Mouse (Mus musculus) heart, embryonic 10.5 days (tissue): ENCODE data around the gene Pm20d1. TPM values are rescaled to one million over a fixed set of nuclear protein-coding genes. Genes with fewer than 3 reads are reported as not detected.

ENCODE experiments used
- DNase-seq: peaks from one replicate; pipeline ENCODE4 v3.0.0-alpha.2; 2017; ENCODE audit warnings: low spot score
- H3K27ac ChIP-seq: fragments of 300-500 bp; sonication (generic); 2 replicates; pipeline ENCODE4 v1.5.1; 2016; ENCODE audit warnings: mild to moderate bottlenecking
- H3K27me3 ChIP-seq: fragments of 300-500 bp; sonication (generic); 2 replicates; pipeline ENCODE4 v1.6.1; 2016; ENCODE audit warnings: mild to moderate bottlenecking; ENCODE audit not compliant: poor library complexity, insufficient read depth, severe bottlenecking
- H3K36me3 ChIP-seq: fragments of 300-500 bp; sonication (generic); 2 replicates; pipeline ENCODE4 v1.6.1; 2016; ENCODE audit warnings: mild to moderate bottlenecking, moderate library complexity
- H3K4me1 ChIP-seq: fragments of 300-500 bp; sonication (generic); 2 replicates; pipeline ENCODE4 v1.6.1; 2016; ENCODE audit warnings: mild to moderate bottlenecking
- H3K4me3 ChIP-seq: fragments of 300-500 bp; sonication (generic); 2 replicates; pipeline ENCODE4 v1.5.1; 2016; ENCODE audit warnings: mild to moderate bottlenecking, moderate library complexity
- H3K9me3 ChIP-seq: fragments of 300-500 bp; sonication (generic); 2 replicates; pipeline ENCODE4 v1.6.1; 2016; ENCODE audit warnings: mild to moderate bottlenecking, moderate library complexity
- WGBS: fragments of 180-500 bp; shearing (Covaris S2); methylation state at CpG from one replicate; pipeline ENCODE4 v1.1.7; 2016; 5-methylcytosine and 5-hydroxymethylcytosine counted together
- polyA plus RNA-seq: library from polyadenylated mRNA; unstranded; fragments of >200 nt; fragmentation: Nextera tagmentation; extraction: Ambion mirVana; gene quantifications from 2 replicates; pipeline ENCODE4 v1.2.1, GENCODE M21; 2016

The Pm20d1 gene
- polyA plus RNA-seq, 1 experiment from 2014 or later = 2.1 TPM

- H3K36me3 ChIP-seq = no peaks in the 10 kb centered on the region
- H3K9me3 ChIP-seq = no peaks in the 10 kb centered on the region
- 97% methylated on average over 1 of the region's 1 CpGs for WGBS
- no peak overlapping the region for H3K4me3 ChIP-seq
- H3K27ac ChIP-seq = no peak overlapping the region
- no peak for DNase-seq
- H3K4me1 ChIP-seq = peaks cover 8% of the 10 kb centered on the region
- peaks cover 4% of the 10 kb centered on the region; the same call in 1 of the 2 replicates for H3K27me3 ChIP-seq
Measured at GRCm38 (mm10) chr1:131822856-131823492, 25.8 kb downstream of the Pm20d1 start.

DNA sequence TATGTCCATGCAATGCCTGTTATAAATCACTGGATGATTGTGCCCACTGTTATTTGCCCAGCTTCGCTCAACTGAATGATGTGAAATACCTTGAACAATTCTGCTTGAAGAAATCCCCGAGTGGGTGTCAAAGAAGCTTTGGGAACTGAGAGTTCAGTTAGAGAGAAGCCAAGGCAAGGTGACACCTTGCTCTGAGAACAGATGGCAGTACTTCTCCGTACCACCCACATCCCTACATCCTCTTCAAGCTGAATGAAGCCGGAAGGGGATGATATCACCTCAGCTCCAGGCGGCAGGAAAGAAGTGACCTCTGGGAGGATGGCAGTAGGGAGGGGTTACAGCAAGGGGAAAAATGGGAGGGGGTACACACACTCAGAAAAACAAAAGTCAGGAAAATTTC, 26.4 kb downstream of the Pm20d1 start:
- Histone ChIP-seq H3K4me3 (no peak overlapping the region), H3K36me3 (no peaks in the 10 kb centered on the region), H3K27ac (no peak overlapping the region), H3K4me1 (peaks cover 8% of the 10 kb centered on the region), H3K27me3 (0 out of 2 replicates have a peak, but pooled peaks cover 4% of the 10 kb centered on the region), H3K9me3 (no peaks in the 10 kb centered on the region)
- 39% methylated on average over 5 of the region's 5 CpGs for WGBS
- no peak for DNase-seq

DNA sequence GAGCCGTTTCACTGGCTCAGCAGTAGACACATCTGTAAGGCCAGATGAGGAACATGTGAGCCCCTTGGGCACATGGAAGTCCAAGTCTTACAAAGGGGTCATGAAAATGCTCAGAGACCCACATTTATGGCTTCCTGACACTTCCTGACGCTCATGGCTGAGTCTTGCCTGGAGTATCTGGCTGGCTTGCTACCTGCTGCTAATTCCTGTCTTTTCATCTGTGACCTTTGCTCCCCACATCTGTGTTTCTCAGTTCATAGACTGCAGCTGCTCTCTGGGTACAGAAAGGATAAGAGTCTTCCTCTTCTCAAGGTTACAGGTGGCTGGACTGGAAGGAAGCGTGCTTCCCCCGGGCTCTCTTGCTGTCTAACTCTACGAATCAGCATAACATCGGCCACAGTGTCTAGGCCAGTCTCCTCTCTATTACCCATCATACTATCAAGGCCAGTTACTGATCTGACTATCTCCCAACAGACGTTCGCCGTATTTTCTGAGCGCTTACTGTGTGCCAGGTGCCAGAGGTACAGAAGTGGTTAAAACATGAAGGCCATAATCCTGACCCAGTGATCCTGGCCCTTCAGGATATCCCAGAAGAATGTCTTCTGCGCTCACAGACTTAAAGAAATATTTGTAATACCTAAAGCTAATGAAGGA, 27.5 kb downstream of the Pm20d1 start:
- no peak overlapping the region for H3K4me3 ChIP-seq
- WGBS = 83% methylated on average over 11 of the region's 11 CpGs
- 0 out of 2 replicates have a peak, but pooled peaks cover 4% of the 10 kb centered on the region for H3K27me3 ChIP-seq
- H3K4me1 ChIP-seq = peaks cover 13% of the 10 kb centered on the region
- no peaks in the 10 kb centered on the region for H3K36me3 ChIP-seq
- H3K9me3 ChIP-seq = no peaks in the 10 kb centered on the region
- H3K27ac ChIP-seq = no peak overlapping the region
- DNase-seq = no peak

DNA sequence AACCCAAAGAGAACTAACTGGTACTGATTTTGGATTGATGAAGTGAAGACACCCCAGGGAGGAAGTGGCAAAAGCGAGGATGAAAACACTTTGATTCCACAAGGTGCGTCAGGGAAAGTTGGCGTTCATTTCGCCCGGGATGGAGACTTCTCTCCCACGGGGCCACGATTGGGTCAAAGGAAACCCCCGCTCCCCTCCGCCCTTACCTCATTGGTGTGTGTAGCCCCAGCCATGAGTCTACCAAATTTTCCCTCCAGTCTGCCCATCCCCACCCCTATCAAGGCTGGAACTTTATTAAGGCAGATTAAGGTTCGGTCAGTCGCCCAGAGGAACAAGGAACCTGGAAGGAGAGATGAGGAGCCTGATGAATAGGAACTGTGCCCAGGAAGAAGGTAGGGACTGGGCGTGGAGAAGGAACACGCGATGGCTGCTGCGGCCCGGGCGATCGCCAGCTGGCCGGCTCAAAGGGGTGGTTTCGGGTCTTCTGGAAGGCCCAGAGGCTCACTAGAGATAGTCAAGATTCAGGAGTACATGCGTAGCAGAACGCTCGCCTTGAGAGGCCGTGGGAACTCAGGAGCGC, 30.1 kb downstream of the Pm20d1 start, which contains the start of gene Slc41a1:
Slc41a1 (plus strand) TSS at position 287 of the 580 bp plus-strand sequence.
- Histone ChIP-seq H3K9me3 (no peaks in the 10 kb centered on the region), H3K4me1 (peaks cover 22% of the 10 kb centered on the region)
- WGBS = under 1% methylated on average over 25 of the region's 25 CpGs

GRCm38 (mm10) chr1:131827787-131828258, 30.6 kb downstream of the Pm20d1 start:
- Histone ChIP-seq H3K4me1 (peaks cover 25% of the 10 kb centered on the region), H3K36me3 (peaks cover 18% of the 10 kb centered on the region), H3K4me3 (peak overlapping the region; percentile 88), H3K27me3 (0 out of 2 replicates have a peak, but pooled peaks cover 4% of the 10 kb centered on the region), H3K27ac (peak overlapping the region; percentile 94), H3K9me3 (no peaks in the 10 kb centered on the region)
- peak; percentile 98 for DNase-seq
- under 1% methylated on average over 36 of the region's 36 CpGs for WGBS

More for the DNA sequence above, 30.1 kb downstream of the Pm20d1 start, which contains the start of gene Slc41a1:
- 0 out of 2 replicates have a peak, but pooled peaks cover 4% of the 10 kb centered on the region for H3K27me3 ChIP-seq
- peak within 1 kb of the TSS; percentile 88 for H3K4me3 ChIP-seq
- DNase-seq = no peak
- peaks cover 17% of the 10 kb centered on the region for H3K36me3 ChIP-seq
- peak within 1 kb of the TSS; percentile 94 for H3K27ac ChIP-seq

DNA sequence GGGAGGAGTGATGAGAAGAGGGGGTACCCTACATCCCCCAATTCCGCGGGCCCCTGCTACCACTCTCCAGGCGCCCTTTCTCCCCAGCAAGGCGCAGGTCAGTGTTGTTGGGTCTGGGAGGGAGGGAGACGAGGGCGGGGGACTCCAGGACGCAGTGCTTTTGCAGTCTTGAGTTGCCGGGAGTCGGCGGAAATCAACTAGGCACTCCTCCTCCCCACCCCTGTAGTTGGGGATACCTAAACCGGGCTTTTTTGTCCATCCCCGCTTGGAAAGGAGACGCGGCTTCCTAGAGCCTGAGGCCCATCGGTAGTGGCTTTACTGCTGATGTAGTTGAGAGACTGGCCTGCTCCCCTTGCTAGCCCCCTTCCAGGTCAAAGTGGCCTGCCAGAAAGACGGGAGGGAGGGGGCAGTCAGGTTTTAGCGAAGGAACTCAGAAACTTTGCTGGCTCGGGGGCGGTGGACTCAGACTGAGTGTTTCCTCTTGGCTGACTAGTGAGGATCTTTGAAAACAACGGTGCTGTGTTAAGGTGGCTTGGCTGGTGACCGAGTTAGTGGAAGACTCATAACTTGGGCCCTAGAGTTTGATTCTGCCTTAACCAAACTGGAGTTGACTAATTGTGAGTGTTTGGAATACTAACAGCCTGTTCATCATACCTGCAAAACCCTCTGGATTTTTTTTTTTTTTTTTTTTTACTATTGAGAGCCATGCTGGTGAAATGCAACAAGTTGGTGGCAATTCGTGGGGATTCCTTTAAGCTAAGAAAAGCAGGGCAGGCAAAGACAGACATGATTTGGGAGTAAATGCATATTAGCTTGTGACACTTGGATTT, 31.3 kb downstream of the Pm20d1 start:
- Histone ChIP-seq H3K27me3 (0 out of 2 replicates have a peak, but pooled peaks cover 4% of the 10 kb centered on the region), H3K4me1 (peaks cover 25% of the 10 kb centered on the region), H3K36me3 (peaks cover 23% of the 10 kb centered on the region), H3K9me3 (no peaks in the 10 kb centered on the region), H3K4me3 (peak overlapping the region; percentile 88), H3K27ac (peak overlapping the region; percentile 94)
- DNase-seq = peak; percentile 83
- WGBS = 2% methylated on average over 22 of the region's 22 CpGs

DNA sequence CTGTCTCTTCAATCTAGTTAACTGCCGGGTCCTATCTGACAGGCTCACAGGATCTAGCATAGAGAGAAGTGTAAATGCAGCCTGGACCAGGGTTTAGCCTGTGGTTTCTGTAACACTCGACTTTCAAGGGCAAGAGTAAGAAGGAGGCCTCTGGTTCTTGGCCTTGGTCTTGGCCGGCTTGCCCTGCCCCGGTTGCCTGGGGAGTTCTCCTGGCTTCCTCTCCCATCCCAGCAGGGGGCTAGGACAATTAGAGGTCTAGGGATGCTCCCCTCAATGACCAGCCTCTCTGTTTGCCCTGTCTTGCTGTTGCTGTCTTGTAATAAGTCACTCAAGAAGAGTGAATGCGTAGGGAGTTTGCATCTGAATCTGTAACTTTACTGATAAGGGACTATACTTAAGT, 32.1 kb downstream of the Pm20d1 start:
- Histone ChIP-seq H3K36me3 (peaks cover 31% of the 10 kb centered on the region), H3K4me3 (peak overlapping the region; percentile 88), H3K4me1 (peaks cover 31% of the 10 kb centered on the region), H3K9me3 (no peaks in the 10 kb centered on the region), H3K27ac (no peak overlapping the region), H3K27me3 (0 out of 2 replicates have a peak, but pooled peaks cover 4% of the 10 kb centered on the region)
- WGBS = 36% methylated on average over 5 of the region's 5 CpGs
- DNase-seq = no peak

DNA sequence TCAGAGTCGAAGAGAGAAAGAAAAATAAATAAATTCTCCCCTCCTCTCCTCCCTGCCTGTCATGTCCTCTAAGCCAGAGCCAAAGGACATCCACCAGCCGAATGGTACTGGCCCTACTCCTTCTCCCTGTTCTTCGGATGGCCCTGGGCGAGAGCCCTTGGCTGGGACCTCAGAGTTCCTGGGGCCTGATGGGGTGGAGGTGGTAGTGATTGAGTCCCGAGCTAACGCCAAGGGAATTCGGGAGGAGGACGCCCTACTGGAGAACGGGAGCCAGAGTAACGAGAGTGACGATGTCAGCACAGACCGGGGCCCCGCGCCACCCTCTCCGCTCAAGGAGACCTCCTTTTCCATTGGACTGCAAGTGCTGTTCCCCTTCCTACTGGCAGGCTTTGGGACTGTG, 33.4 kb downstream of the Pm20d1 start:
- 83% methylated on average over 15 of the region's 15 CpGs for WGBS
- H3K4me3 ChIP-seq = no peak overlapping the region
- 0 out of 2 replicates have a peak, but pooled peaks cover 4% of the 10 kb centered on the region for H3K27me3 ChIP-seq
- H3K36me3 ChIP-seq = peaks cover 43% of the 10 kb centered on the region
- no peaks in the 10 kb centered on the region for H3K9me3 ChIP-seq
- DNase-seq = no peak
- H3K27ac ChIP-seq = no peak overlapping the region
- H3K4me1 ChIP-seq = peaks cover 31% of the 10 kb centered on the region

DNA sequence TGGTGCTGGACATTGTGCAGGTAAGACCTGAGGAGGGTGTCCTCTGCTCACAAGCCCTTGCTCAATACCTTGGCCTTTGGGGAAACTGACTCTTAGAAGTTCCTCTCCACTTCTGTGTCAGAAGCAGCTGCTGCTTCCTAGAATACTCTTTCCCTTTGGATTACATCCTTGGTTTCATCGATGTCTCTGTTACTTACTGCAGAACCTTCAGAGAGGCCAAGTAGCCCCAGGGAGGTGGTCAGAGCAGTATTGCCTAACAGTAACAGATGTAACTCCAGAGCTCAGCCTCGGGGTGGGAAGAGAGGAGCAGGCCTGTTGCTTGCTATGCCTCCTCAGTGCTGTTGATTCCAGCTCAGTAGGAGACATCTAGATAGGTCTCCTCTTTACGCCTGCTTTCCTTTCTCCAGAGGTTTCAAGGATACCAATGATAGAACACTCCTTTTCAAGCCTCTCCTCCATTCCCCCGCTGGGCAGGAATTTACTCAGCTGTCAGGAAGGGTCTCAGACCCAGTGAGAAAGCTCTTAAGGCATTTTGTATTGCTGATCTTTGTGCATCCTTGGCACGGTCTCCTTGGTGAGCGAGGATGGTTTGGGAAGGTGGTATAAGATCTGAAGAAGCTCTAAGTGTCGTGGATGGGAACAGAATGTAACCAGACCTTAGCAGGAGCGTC, 33.9 kb downstream of the Pm20d1 start:
- Histone ChIP-seq H3K36me3 (peaks cover 48% of the 10 kb centered on the region), H3K4me1 (peaks cover 31% of the 10 kb centered on the region)
- WGBS = 77% methylated on average over 8 of the region's 8 CpGs

DNA sequence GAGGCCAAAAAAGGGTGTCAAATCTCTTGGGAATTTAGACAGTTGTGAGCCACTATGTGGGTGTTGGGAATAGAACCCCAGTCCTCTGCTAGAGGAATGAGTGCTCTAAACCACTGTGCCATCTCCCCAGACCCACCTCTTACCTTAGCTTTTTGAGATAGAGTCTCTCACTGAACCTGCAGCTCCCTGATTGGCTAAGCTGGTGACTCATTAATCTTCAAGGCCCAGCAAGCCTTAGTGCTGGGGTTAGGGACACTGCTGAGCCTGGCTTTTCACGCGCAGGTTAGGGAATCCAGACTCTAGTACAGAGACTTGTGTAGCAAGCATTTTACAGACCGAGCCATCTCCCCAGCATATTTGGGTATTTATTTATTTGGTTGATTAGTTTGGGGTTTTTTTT, 39.9 kb downstream of the Pm20d1 start:
- H3K36me3 ChIP-seq = peaks cover 64% of the 10 kb centered on the region
- DNase-seq = no peak
- whole genome bisulfite sequencing = 81% methylated on average over 3 of the region's 3 CpGs
- no peaks in the 10 kb centered on the region for H3K9me3 ChIP-seq
- H3K27me3 ChIP-seq = no peaks in the 10 kb centered on the region
- peaks cover 10% of the 10 kb centered on the region; the same call in 1 of the 2 replicates for H3K4me1 ChIP-seq
- no peak overlapping the region for H3K27ac ChIP-seq
- H3K4me3 ChIP-seq = no peak overlapping the region

More for the DNA sequence above, 33.9 kb downstream of the Pm20d1 start:
- Histone ChIP-seq H3K27me3 (0 out of 2 replicates have a peak, but pooled peaks cover 4% of the 10 kb centered on the region), H3K27ac (no peak overlapping the region), H3K9me3 (no peaks in the 10 kb centered on the region), H3K4me3 (no peak overlapping the region)
- no peak for DNase-seq

DNA sequence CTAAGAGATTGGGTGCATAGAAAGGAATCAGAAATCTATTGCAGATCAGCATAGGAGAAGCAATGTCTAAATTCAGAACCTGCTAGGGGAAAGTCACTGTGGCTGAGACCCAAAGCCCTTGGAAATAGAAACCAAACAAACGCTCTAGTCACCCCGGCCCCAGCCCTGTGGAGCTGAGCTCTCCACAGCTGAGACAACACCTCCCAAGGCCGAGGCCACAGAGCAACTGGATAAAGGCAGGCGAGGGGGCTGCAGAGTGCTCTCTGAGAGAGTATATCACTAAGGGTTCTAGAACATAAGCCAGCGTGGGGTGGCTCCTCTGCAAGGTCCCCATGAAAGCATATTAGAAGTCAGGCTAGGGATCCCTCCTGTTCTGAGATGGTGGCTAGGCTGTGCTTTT, 41.4 kb downstream of the Pm20d1 start:
- H3K36me3 ChIP-seq = peaks cover 73% of the 10 kb centered on the region
- no peak for DNase-seq
- WGBS = 71% methylated on average over 5 of the region's 5 CpGs

GRCm38 (mm10) chr1:131839279-131839678, 42.1 kb downstream of the Pm20d1 start:
- no peaks in the 10 kb centered on the region for H3K9me3 ChIP-seq
- 65% methylated on average over 2 of the region's 2 CpGs for WGBS
- H3K4me3 ChIP-seq = no peak overlapping the region
- no peak overlapping the region for H3K27ac ChIP-seq
- H3K27me3 ChIP-seq = no peaks in the 10 kb centered on the region
- peaks cover under 1% of the 10 kb centered on the region; the same call in 1 of the 2 replicates for H3K4me1 ChIP-seq
- DNase-seq = no peak
- peaks cover 73% of the 10 kb centered on the region for H3K36me3 ChIP-seq

More for the DNA sequence above, 41.4 kb downstream of the Pm20d1 start:
- no peak overlapping the region for H3K27ac ChIP-seq
- peaks cover 6% of the 10 kb centered on the region; the same call in 1 of the 2 replicates for H3K4me1 ChIP-seq
- H3K9me3 ChIP-seq = no peaks in the 10 kb centered on the region
- H3K4me3 ChIP-seq = no peak overlapping the region
- H3K27me3 ChIP-seq = no peaks in the 10 kb centered on the region
